Mouse (Mus musculus): ENCODE data around the gene Pcdh7. TPM values are rescaled to one million over a fixed set of nuclear protein-coding genes. Genes with fewer than 3 reads are reported as not detected.

The Pcdh7 gene
- total and polyA plus RNA-seq, 2 experiments = 0.32 to 1.5 TPM

DNA sequence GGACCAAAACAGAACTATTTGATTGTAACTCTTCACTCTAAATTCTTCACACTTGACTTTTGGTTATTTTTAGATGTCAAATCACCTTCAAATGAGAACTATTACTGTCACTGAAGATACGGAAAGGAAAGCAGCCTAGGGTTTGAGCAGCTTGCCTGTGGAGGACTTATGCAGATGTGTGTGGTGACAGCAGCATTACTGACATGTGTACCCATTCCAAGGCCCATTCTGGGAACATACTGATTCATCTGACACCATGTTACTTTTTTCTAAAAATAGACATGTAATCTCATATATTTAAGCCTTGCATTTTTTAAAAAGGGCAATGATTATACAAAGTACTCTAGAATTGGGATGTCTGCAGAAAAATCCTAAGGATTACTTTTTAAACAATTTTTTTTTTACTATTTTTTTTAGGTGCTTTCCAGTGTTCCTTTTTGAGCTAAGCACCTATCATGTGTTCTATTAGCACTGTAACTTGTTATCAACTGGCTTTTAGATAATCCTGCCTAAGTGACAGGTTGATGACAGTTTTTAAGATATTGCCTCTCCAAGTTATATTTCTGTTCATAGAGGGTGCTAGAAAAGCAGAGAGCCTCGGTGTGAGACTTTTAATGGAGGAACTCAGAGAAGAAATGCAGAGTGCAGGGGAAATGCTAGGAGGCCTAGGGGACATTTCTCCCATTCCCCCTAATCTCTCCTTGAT lies 26.3 kb downstream of the Pcdh7 start:
- Histone ChIP-seq H3K4me3 (ENCODE audit: insufficient read depth, low read depth, low read length) (no peak overlapping the region), H3K79me2 (ENCODE audit: control insufficient read depth, insufficient read depth, low read length) (no peaks in the 10 kb centered on the region), H3K4me1 (ENCODE audit: control insufficient read depth, insufficient read depth, low read length) (peaks cover 2% of the 10 kb centered on the region), H3K27ac (replicated peaks; ENCODE audit: insufficient read depth, low read depth, low read length) (no peak overlapping the region), H3K9ac (ENCODE audit: low read depth, low read length) (no peak overlapping the region), H3K27me3 (ENCODE audit: control insufficient read depth, insufficient read depth, low read length) (no peaks in the 10 kb centered on the region), H3K36me3 (ENCODE audit: control insufficient read depth, insufficient read depth, low read length) (no peaks in the 10 kb centered on the region)
- WGBS = 75% methylated on average over 2 of the region's 2 CpGs
- no peak for TF ChIP-seq POLR2A (IDR thresholded peaks at IDR 0.05; ENCODE audit: extremely low read depth, insufficient read depth, low read length)
- no peak for TF ChIP-seq CTCF (IDR thresholded peaks at IDR 0.05; ENCODE audit: low read depth, low read length)
- no peak for DNase-seq (ENCODE audit: extremely low read depth, low read depth, low spot score)

DNA sequence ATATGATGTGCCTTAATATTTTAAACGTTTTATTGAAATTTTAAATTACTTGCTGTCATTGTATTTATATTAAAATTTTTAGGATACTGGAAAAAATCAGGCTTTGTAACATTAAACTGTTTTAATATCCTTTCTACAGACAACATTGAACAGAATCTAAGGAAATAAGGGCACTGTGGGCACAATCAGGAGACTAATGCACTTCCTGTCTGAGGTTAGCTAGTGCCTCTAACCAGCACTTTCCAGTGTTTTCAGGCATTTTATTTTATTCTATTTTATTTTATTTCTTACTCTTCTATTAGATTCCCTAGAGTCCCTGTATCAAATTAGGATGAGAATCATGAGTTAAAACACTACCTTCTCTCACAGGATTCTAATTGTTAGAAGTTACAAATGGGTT lies 28.1 kb downstream of the Pcdh7 start:
- 63% methylated on average over 1 of the region's 1 CpGs for WGBS
- DNase-seq (ENCODE audit: extremely low read depth, low read depth, low spot score) = no peak
- TF ChIP-seq CTCF (IDR thresholded peaks at IDR 0.05; ENCODE audit: low read depth, low read length) (no peak), POLR2A (IDR thresholded peaks at IDR 0.05; ENCODE audit: extremely low read depth, insufficient read depth, low read length) (no peak)
- H3K4me3 ChIP-seq (ENCODE audit: insufficient read depth, low read depth, low read length) = no peak overlapping the region
- no peaks in the 10 kb centered on the region for H3K79me2 ChIP-seq (ENCODE audit: control insufficient read depth, insufficient read depth, low read length)
- H3K4me1 ChIP-seq (ENCODE audit: control insufficient read depth, insufficient read depth, low read length) = peaks cover 2% of the 10 kb centered on the region
- H3K9ac ChIP-seq (ENCODE audit: low read depth, low read length) = no peak overlapping the region
- no peaks in the 10 kb centered on the region for H3K27me3 ChIP-seq (ENCODE audit: control insufficient read depth, insufficient read depth, low read length)
- no peak overlapping the region for H3K27ac ChIP-seq (replicated peaks; ENCODE audit: insufficient read depth, low read depth, low read length)
- no peaks in the 10 kb centered on the region for H3K36me3 ChIP-seq (ENCODE audit: control insufficient read depth, insufficient read depth, low read length)

- Histone ChIP-seq H3K79me2 (ENCODE audit: control insufficient read depth, insufficient read depth, low read length) (no peaks in the 10 kb centered on the region), H3K36me3 (ENCODE audit: control insufficient read depth, insufficient read depth, low read length) (no peaks in the 10 kb centered on the region), H3K27ac (replicated peaks; ENCODE audit: insufficient read depth, low read depth, low read length) (no peak overlapping the region), H3K4me3 (ENCODE audit: insufficient read depth, low read depth, low read length) (no peak overlapping the region), H3K27me3 (ENCODE audit: control insufficient read depth, insufficient read depth, low read length) (no peaks in the 10 kb centered on the region), H3K9ac (ENCODE audit: low read depth, low read length) (no peak overlapping the region), H3K4me1 (ENCODE audit: control insufficient read depth, insufficient read depth, low read length) (no peaks in the 10 kb centered on the region)
- no peak for TF ChIP-seq CTCF (IDR thresholded peaks at IDR 0.05; ENCODE audit: low read depth, low read length)
- TF ChIP-seq POLR2A (IDR thresholded peaks at IDR 0.05; ENCODE audit: extremely low read depth, insufficient read depth, low read length) = no peak
- DNase-seq (ENCODE audit: extremely low read depth, low read depth, low spot score) = no peak
- WGBS = 95% methylated on average over 1 of the region's 1 CpGs
Observed at GRCm38 (mm10) chr5:57750320-57750719, 32.6 kb downstream of the Pcdh7 start.

DNA sequence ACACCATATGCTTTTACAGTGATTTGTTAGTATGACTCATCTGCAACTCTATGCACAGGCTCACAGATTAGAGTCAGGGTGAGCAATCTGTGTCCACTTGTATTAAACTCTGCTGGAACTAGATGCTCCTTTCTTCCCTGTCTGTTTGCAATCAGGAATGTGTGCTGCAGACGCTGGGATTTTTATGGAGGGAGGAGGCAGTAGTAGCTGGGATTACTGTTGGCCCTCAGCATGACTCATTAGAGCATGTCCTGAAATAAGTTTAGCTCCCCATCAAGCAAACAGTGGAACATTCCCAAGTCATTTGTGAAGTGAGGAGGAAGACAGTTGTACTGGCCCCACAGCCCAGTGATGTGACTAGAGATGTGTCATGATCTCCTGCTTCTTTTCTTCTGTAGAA lies 38.0 kb downstream of the Pcdh7 start:
- TF ChIP-seq POLR2A (IDR thresholded peaks at IDR 0.05; ENCODE audit: extremely low read depth, insufficient read depth, low read length) (no peak), CTCF (IDR thresholded peaks at IDR 0.05; ENCODE audit: low read depth, low read length) (no peak)
- H3K4me1 ChIP-seq (ENCODE audit: control insufficient read depth, insufficient read depth, low read length) = no peaks in the 10 kb centered on the region
- no peaks in the 10 kb centered on the region for H3K79me2 ChIP-seq (ENCODE audit: control insufficient read depth, insufficient read depth, low read length)
- WGBS = 38% methylated on average over 1 of the region's 1 CpGs
- H3K36me3 ChIP-seq (ENCODE audit: control insufficient read depth, insufficient read depth, low read length) = no peaks in the 10 kb centered on the region
- H3K4me3 ChIP-seq (ENCODE audit: insufficient read depth, low read depth, low read length) = no peak overlapping the region
- DNase-seq (ENCODE audit: extremely low read depth, low read depth, low spot score) = peak; percentile 4
- no peak overlapping the region for H3K27ac ChIP-seq (replicated peaks; ENCODE audit: insufficient read depth, low read depth, low read length)
- no peak overlapping the region for H3K9ac ChIP-seq (ENCODE audit: low read depth, low read length)
- no peaks in the 10 kb centered on the region for H3K27me3 ChIP-seq (ENCODE audit: control insufficient read depth, insufficient read depth, low read length)

- no peak for DNase-seq (ENCODE audit: extremely low read depth, low read depth, low spot score)
- H3K27ac ChIP-seq (replicated peaks; ENCODE audit: insufficient read depth, low read depth, low read length) = no peak overlapping the region
- no peaks in the 10 kb centered on the region for H3K27me3 ChIP-seq (ENCODE audit: control insufficient read depth, insufficient read depth, low read length)
- no peak for TF ChIP-seq POLR2A (IDR thresholded peaks at IDR 0.05; ENCODE audit: extremely low read depth, insufficient read depth, low read length)
- no peak for TF ChIP-seq CTCF (IDR thresholded peaks at IDR 0.05; ENCODE audit: low read depth, low read length)
- no peaks in the 10 kb centered on the region for H3K79me2 ChIP-seq (ENCODE audit: control insufficient read depth, insufficient read depth, low read length)
- 46% methylated on average over 4 of the region's 4 CpGs for WGBS
- H3K36me3 ChIP-seq (ENCODE audit: control insufficient read depth, insufficient read depth, low read length) = no peaks in the 10 kb centered on the region
- no peaks in the 10 kb centered on the region for H3K4me1 ChIP-seq (ENCODE audit: control insufficient read depth, insufficient read depth, low read length)
- no peak overlapping the region for H3K4me3 ChIP-seq (ENCODE audit: insufficient read depth, low read depth, low read length)
- no peak overlapping the region for H3K9ac ChIP-seq (ENCODE audit: low read depth, low read length)
Observed at GRCm38 (mm10) chr5:57756726-57757424, 39.1 kb downstream of the Pcdh7 start.

DNA sequence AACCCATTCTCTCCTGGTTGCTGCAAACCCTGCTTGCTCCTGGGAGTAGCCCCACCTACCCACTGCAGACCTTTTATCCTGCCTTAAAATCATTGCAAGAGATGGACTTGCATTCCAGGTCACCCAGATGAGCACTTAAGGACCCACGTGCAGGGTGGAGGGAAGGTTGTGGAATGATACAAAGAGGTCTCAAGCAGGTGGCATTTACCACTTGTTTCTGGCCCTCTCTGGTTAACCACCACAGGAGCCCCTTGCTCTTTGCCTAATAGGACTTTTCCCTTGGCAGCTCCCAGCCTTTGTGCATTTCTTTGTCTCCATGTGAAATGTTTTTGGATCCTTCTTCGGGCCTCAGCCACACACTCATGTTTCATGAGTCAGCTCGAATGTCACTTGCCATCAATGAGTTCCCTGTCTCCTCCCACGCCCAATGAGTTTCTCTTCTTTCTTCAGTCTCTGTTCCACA lies 39.7 kb downstream of the Pcdh7 start:
- Histone ChIP-seq H3K4me3 (ENCODE audit: insufficient read depth, low read depth, low read length) (no peak overlapping the region), H3K36me3 (ENCODE audit: control insufficient read depth, insufficient read depth, low read length) (no peaks in the 10 kb centered on the region), H3K9ac (ENCODE audit: low read depth, low read length) (no peak overlapping the region), H3K79me2 (ENCODE audit: control insufficient read depth, insufficient read depth, low read length) (no peaks in the 10 kb centered on the region), H3K4me1 (ENCODE audit: control insufficient read depth, insufficient read depth, low read length) (no peaks in the 10 kb centered on the region), H3K27me3 (ENCODE audit: control insufficient read depth, insufficient read depth, low read length) (no peaks in the 10 kb centered on the region), H3K27ac (replicated peaks; ENCODE audit: insufficient read depth, low read depth, low read length) (no peak overlapping the region)
- WGBS = 65% methylated on average over 4 of the region's 4 CpGs
- no peak for DNase-seq (ENCODE audit: extremely low read depth, low read depth, low spot score)
- TF ChIP-seq POLR2A (IDR thresholded peaks at IDR 0.05; ENCODE audit: extremely low read depth, insufficient read depth, low read length) = no peak
- TF ChIP-seq CTCF (IDR thresholded peaks at IDR 0.05; ENCODE audit: low read depth, low read length) = no peak

All from liver, adult 2 months (tissue).